Mouse (Mus musculus): ENCODE data around the gene Mrps36. TPM values are rescaled to one million over a fixed set of nuclear protein-coding genes. Genes with fewer than 3 reads are reported as not detected.

The Mrps36 gene
- polyA plus RNA-seq, 1 experiment from 2014 or later = 253 TPM

- Histone ChIP-seq H3K27me3 (ENCODE audit: control insufficient read depth, insufficient read depth, low read length) (no peaks in the 10 kb centered on the region), H3K9ac (ENCODE audit: low read depth, low read length) (peak overlapping the region; percentile 85)
Measured at GRCm38 (mm10) chr13:100776056-100776419, 31.6 kb upstream of the Mrps36 start.

DNA sequence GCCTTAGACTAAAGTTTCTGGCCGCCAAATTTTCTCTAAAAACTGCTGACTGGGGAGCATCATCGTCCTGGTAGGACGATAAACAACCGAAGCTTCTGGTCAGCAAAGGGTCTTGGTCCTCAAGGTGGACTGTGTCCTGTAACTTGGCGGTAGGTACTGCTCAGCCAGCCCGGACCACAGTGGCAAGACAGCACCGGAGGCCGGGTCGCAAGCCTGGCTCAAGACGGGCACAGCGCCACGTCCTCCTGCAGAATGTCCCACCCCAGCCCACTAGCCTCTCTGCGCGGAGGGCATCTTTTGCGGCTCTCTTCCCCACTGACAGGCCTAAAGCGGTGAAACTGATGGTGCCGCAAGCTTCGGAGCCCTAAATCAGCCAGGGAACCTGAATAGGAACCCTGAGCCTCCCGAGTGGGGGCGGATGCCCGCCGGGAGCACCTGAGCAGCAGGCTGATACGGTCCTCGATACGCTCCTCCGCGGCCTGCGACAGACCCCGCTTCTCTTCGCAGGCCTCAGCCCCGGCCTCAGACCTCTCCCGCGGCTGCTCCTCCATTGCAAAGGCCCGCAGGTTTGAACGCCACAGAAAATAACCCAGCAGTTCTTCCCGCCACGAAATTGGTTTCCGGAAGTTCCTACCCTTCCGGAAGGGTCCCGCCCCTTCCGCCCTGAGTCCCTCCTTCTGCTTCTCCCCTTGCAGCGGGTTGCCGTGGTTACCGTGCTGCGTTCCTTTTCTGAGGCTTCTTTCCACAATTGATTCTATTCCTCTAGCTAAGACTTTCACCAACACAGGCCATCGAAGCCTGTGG lies 31.0 kb upstream of the Mrps36 start, which contains the start of gene Cenph:
Gene Cenph, minus strand, starts transcription at position 648 of the 804 bp plus-strand sequence.
- H3K4me2 ChIP-seq = peak within 1 kb of the TSS; percentile 92
- WGBS (ENCODE audit: insufficient replicate concordance) = 1% methylated on average over 46 of the region's 46 CpGs
- H3K9me3 ChIP-seq (replicated peaks; ENCODE audit: control insufficient read depth, low read length) = no peaks in the 10 kb centered on the region
- no peaks in the 10 kb centered on the region for H3K27me3 ChIP-seq (ENCODE audit: control insufficient read depth, insufficient read depth, low read length)
- H3K9ac ChIP-seq (ENCODE audit: low read depth, low read length) = peak within 1 kb of the TSS; percentile 85
- peaks cover 4% of the 10 kb centered on the region; the same call in 1 of the 2 replicates for H3K36me3 ChIP-seq (ENCODE audit: control insufficient read depth, insufficient read depth, low read length)
- 0 out of 2 replicates have a peak, but pooled peaks cover 7% of the 10 kb centered on the region for H3K4me1 ChIP-seq (ENCODE audit: control insufficient read depth, insufficient read depth, low read length)
- H3K27ac ChIP-seq (ENCODE audit: low read depth, low read length) = peak within 1 kb of the TSS; percentile 68; the same call in 1 of the 2 replicates
- peak within 1 kb of the TSS; percentile 93 for H3K4me3 ChIP-seq (ENCODE audit: low read depth, low read length)
- peak; percentile 82 for ATAC-seq (replicated peaks; ENCODE audit: insufficient number of reproducible peaks, low FRiP score, low TSS enrichment)

More at GRCm38 (mm10) chr13:100776056-100776419, 31.6 kb upstream of the Mrps36 start:
- 0 out of 2 replicates have a peak, but pooled peaks cover 7% of the 10 kb centered on the region for H3K4me1 ChIP-seq (ENCODE audit: control insufficient read depth, insufficient read depth, low read length)
- H3K27ac ChIP-seq (ENCODE audit: low read depth, low read length) = no peak overlapping the region
- H3K4me3 ChIP-seq (ENCODE audit: low read depth, low read length) = peak overlapping the region; percentile 93
- H3K36me3 ChIP-seq (ENCODE audit: control insufficient read depth, insufficient read depth, low read length) = peaks cover 8% of the 10 kb centered on the region; the same call in 1 of the 2 replicates
- no peaks in the 10 kb centered on the region for H3K9me3 ChIP-seq (replicated peaks; ENCODE audit: control insufficient read depth, low read length)
- ATAC-seq (replicated peaks; ENCODE audit: insufficient number of reproducible peaks, low FRiP score, low TSS enrichment) = no peak
- WGBS (ENCODE audit: insufficient replicate concordance) = 17% methylated on average over 8 of the region's 8 CpGs
- peak overlapping the region; percentile 92 for H3K4me2 ChIP-seq

- Histone ChIP-seq H3K4me3 (ENCODE audit: low read depth, low read length) (peak overlapping the region; percentile 93), H3K9ac (ENCODE audit: low read depth, low read length) (peak overlapping the region; percentile 85; the same call in 1 of the 2 replicates)
Measured at GRCm38 (mm10) chr13:100774704-100775103, 30.2 kb upstream of the Mrps36 start.

DNA sequence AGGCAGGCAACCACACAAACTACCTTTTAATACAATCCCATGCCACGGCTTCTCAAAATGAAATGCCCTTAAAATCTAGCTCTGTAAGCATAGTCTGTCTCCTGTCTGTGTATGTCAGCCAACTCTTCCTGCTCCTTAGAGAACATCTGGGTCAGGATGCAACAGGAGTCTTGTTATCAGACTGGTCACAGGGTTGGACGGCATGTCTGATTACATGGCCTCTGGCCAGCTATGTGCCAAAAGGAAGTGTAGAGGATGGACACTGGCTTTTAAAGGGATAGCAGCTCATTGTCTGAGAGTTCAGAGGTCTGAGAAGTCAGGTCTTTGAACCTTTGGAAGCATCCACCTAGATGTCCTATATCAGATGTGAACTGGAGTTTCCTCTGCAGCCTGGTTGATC lies 10.9 kb upstream of the Mrps36 start:
- WGBS (ENCODE audit: insufficient replicate concordance) = 52% methylated on average over 2 of the region's 2 CpGs
- no peaks in the 10 kb centered on the region for H3K4me1 ChIP-seq (ENCODE audit: control insufficient read depth, insufficient read depth, low read length)
- no peak overlapping the region for H3K4me2 ChIP-seq
- H3K4me3 ChIP-seq (ENCODE audit: low read depth, low read length) = no peak overlapping the region
- H3K9ac ChIP-seq (ENCODE audit: low read depth, low read length) = no peak overlapping the region
- peaks cover 5% of the 10 kb centered on the region; the same call in 1 of the 2 replicates for H3K36me3 ChIP-seq (ENCODE audit: control insufficient read depth, insufficient read depth, low read length)
- no peak for ATAC-seq (replicated peaks; ENCODE audit: insufficient number of reproducible peaks, low FRiP score, low TSS enrichment)
- no peaks in the 10 kb centered on the region for H3K9me3 ChIP-seq (replicated peaks; ENCODE audit: control insufficient read depth, low read length)
- no peaks in the 10 kb centered on the region for H3K27me3 ChIP-seq (ENCODE audit: control insufficient read depth, insufficient read depth, low read length)
- H3K27ac ChIP-seq (ENCODE audit: low read depth, low read length) = no peak overlapping the region

More at GRCm38 (mm10) chr13:100774704-100775103, 30.2 kb upstream of the Mrps36 start:
- H3K9me3 ChIP-seq (replicated peaks; ENCODE audit: control insufficient read depth, low read length) = no peaks in the 10 kb centered on the region
- no peak for ATAC-seq (replicated peaks; ENCODE audit: insufficient number of reproducible peaks, low FRiP score, low TSS enrichment)
- 0 out of 2 replicates have a peak, but pooled peaks cover 7% of the 10 kb centered on the region for H3K4me1 ChIP-seq (ENCODE audit: control insufficient read depth, insufficient read depth, low read length)
- no peaks in the 10 kb centered on the region for H3K27me3 ChIP-seq (ENCODE audit: control insufficient read depth, insufficient read depth, low read length)
- peaks cover 7% of the 10 kb centered on the region for H3K36me3 ChIP-seq (ENCODE audit: control insufficient read depth, insufficient read depth, low read length)
- H3K27ac ChIP-seq (ENCODE audit: low read depth, low read length) = no peak overlapping the region
- H3K4me2 ChIP-seq = peak overlapping the region; percentile 92

DNA sequence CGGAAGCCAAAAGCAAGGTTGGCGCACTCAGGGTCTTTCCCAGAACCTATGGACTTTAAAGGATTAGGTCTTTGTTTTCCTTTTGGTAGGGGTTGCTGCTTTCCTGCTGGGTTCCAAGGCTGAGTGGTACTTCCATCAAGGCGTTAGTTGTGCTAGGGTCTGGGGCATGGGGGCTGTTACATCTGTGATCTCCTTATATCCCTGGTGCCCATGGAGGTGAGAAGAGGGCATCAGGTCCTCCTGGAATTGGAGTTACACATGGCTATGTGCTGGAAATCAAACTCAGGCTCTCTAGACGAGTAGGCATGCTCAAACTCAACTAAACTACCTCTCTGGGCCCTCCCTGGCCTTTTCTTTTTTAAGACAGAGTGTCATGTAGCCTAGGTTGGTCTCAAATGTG lies 9.7 kb upstream of the Mrps36 start:
- no peak overlapping the region for H3K4me3 ChIP-seq (ENCODE audit: low read depth, low read length)
- no peak overlapping the region for H3K4me2 ChIP-seq
- no peak for ATAC-seq (replicated peaks; ENCODE audit: insufficient number of reproducible peaks, low FRiP score, low TSS enrichment)
- H3K27me3 ChIP-seq (ENCODE audit: control insufficient read depth, insufficient read depth, low read length) = no peaks in the 10 kb centered on the region
- H3K4me1 ChIP-seq (ENCODE audit: control insufficient read depth, insufficient read depth, low read length) = no peaks in the 10 kb centered on the region
- H3K9me3 ChIP-seq (replicated peaks; ENCODE audit: control insufficient read depth, low read length) = no peaks in the 10 kb centered on the region
- H3K36me3 ChIP-seq (ENCODE audit: control insufficient read depth, insufficient read depth, low read length) = no peaks in the 10 kb centered on the region
- no peak overlapping the region for H3K27ac ChIP-seq (ENCODE audit: low read depth, low read length)
- H3K9ac ChIP-seq (ENCODE audit: low read depth, low read length) = no peak overlapping the region
- 69% methylated on average over 4 of the region's 4 CpGs for WGBS (ENCODE audit: insufficient replicate concordance)

DNA sequence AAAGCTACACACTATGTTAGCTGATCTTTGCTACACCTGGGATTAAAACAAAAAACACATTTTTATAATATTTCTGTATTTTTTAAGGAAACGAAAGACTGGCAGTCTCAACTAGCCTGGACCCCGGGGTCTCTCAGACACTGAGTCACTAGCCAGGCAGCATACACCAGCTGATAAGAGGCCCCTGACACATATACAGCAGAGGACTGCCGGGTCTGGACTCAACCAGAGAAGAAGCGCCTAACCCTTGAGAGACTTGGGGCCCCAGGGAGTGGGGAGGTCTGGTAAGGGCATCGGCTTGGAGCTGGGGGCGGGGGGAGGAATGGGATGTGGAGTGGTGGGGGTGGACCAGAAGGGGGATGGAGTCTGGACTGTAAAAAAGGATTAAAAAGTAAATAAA lies 8.6 kb upstream of the Mrps36 start:
- Histone ChIP-seq H3K4me2 (no peak overlapping the region), H3K9ac (ENCODE audit: low read depth, low read length) (no peak overlapping the region), H3K4me3 (ENCODE audit: low read depth, low read length) (no peak overlapping the region), H3K27me3 (ENCODE audit: control insufficient read depth, insufficient read depth, low read length) (no peaks in the 10 kb centered on the region), H3K27ac (ENCODE audit: low read depth, low read length) (no peak overlapping the region), H3K9me3 (replicated peaks; ENCODE audit: control insufficient read depth, low read length) (no peaks in the 10 kb centered on the region), H3K36me3 (ENCODE audit: control insufficient read depth, insufficient read depth, low read length) (no peaks in the 10 kb centered on the region), H3K4me1 (ENCODE audit: control insufficient read depth, insufficient read depth, low read length) (no peaks in the 10 kb centered on the region)
- 55% methylated on average over 6 of the region's 6 CpGs for WGBS (ENCODE audit: insufficient replicate concordance)
- no peak for ATAC-seq (replicated peaks; ENCODE audit: insufficient number of reproducible peaks, low FRiP score, low TSS enrichment)

- Histone ChIP-seq H3K36me3 (ENCODE audit: control insufficient read depth, insufficient read depth, low read length) (no peaks in the 10 kb centered on the region), H3K27me3 (ENCODE audit: control insufficient read depth, insufficient read depth, low read length) (no peaks in the 10 kb centered on the region), H3K4me3 (ENCODE audit: low read depth, low read length) (no peak overlapping the region), H3K27ac (ENCODE audit: low read depth, low read length) (no peak overlapping the region), H3K9me3 (replicated peaks; ENCODE audit: control insufficient read depth, low read length) (no peaks in the 10 kb centered on the region), H3K4me1 (ENCODE audit: control insufficient read depth, insufficient read depth, low read length) (no peaks in the 10 kb centered on the region), H3K9ac (ENCODE audit: low read depth, low read length) (no peak overlapping the region), H3K4me2 (no peak overlapping the region; the same call in 1 of the 2 replicates)
- 77% methylated on average over 8 of the region's 8 CpGs for WGBS (ENCODE audit: insufficient replicate concordance)
- no peak for ATAC-seq (replicated peaks; ENCODE audit: insufficient number of reproducible peaks, low FRiP score, low TSS enrichment)
Measured at GRCm38 (mm10) chr13:100752529-100752928, 8.1 kb upstream of the Mrps36 start.

DNA sequence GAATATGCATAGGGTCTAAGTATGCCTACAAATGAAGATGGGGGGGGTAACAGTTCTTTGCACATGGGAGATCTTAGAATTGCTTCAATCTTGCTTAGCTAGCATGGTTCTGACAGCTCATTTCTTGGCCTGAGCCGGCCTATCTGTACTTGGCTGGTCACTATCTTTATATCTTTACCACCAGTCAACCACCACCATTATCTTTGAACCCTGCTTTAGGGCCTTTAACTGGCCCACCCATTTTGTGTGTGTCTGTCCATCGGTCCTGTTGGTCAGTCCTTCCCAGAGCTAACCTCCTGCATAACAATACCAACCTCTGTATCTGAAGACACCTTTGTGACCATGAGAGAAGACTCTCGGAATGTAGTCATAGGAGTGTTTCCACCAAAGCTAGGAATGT lies 6.9 kb upstream of the Mrps36 start:
- H3K9me3 ChIP-seq (replicated peaks; ENCODE audit: control insufficient read depth, low read length) = no peaks in the 10 kb centered on the region
- no peaks in the 10 kb centered on the region for H3K36me3 ChIP-seq (ENCODE audit: control insufficient read depth, insufficient read depth, low read length)
- WGBS (ENCODE audit: insufficient replicate concordance) = 72% methylated on average over 3 of the region's 3 CpGs
- H3K9ac ChIP-seq (ENCODE audit: low read depth, low read length) = no peak overlapping the region
- no peaks in the 10 kb centered on the region for H3K4me1 ChIP-seq (ENCODE audit: control insufficient read depth, insufficient read depth, low read length)
- no peaks in the 10 kb centered on the region for H3K27me3 ChIP-seq (ENCODE audit: control insufficient read depth, insufficient read depth, low read length)
- H3K4me3 ChIP-seq (ENCODE audit: low read depth, low read length) = no peak overlapping the region
- no peak overlapping the region for H3K27ac ChIP-seq (ENCODE audit: low read depth, low read length)
- ATAC-seq (replicated peaks; ENCODE audit: insufficient number of reproducible peaks, low FRiP score, low TSS enrichment) = no peak
- no peak overlapping the region for H3K4me2 ChIP-seq

All from heart, embryonic 11.5 days (tissue).